Mouse (Mus musculus): Measurements from ENCODE around the gene Lefty1.
"Not testable (repeated sequence)": the region's sequence is repeated elsewhere in the genome, so short reads cannot be mapped to it uniquely, and the experiment has no call there.

The Lefty1 gene

DNA sequence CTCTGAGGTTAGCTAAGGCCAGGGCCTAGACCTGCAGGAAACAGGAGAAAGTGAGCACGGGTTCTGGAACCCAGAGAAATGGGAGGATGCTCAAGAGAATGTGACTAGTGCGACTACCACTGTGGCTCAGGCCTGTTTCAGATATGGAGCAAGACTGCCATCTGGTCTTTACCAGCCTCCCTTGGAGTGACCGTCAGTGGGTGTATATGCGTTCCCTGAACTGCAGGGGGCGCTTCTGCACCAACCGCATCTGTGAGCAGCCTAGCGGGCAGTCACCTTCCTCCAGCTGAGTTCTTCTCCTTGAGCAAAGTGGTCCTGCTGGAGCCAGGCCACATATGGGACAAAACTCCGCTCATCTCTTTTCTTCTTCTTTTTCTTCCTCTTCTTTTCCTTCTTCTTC lies 15.1 kb upstream of the Lefty1 start:
- DNase-seq (ENCODE audit: low read depth, low spot score): no peak

DNA sequence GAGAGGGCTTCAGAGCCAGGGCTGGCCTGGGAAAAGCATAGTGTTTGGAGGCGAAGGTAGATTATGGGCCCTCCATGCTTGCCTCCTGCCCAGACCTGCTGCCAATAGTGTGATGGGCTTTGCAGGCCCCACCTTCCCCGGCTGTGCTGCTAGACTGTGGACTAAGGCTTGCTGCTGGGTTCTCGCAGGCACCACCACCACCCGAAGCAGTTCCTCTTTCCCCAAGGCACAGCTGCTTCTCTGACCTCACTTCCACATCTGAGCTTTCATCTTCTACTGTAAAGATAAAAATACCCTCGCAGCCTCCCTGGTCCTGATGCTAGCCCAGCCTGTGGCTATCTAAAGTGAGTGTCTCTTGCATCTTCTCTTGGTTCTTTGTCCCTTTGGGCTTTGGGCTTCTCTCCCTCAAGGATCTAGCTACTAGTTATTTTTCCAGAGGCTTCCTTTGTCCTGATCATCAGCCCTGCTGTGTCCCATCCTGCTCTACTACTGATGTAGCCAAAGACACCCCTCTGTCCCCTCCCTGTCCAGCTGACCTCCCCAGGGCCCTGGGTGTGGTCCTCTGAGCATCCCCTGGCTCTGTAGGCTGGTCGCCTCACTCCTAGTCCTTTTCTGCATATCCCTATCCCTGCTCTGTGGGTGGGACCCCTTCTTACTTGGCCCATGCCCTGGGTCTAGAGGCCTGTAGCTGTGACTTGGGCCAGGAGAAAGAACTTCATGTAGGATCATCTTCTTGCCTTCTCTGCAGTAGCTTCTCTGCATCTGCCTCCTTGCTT lies 12.4 kb upstream of the Lefty1 start:
- no peak for DNase-seq (ENCODE audit: low read depth, low spot score)

DNA sequence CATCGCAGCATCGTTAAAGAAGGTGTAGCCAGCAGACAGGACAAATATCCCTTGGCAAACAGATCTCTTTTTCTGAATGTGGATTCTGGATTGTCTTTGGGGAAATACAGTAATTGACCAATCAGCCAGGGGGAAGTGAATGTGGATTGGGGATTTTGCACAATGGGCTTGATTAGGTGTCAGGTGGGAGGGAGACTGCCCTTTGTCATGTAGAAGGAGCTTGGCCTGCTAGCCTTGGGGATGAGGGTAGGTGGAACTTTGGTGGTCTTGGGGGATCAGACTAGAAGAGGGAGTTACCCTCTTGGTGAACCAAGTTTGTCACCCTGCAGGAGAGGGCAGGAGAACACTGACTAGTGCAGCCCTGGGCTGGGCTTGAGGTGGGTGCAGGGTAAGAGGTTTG lies 10.1 kb upstream of the Lefty1 start:
- no peak for DNase-seq (ENCODE audit: low read depth, low spot score)

DNA sequence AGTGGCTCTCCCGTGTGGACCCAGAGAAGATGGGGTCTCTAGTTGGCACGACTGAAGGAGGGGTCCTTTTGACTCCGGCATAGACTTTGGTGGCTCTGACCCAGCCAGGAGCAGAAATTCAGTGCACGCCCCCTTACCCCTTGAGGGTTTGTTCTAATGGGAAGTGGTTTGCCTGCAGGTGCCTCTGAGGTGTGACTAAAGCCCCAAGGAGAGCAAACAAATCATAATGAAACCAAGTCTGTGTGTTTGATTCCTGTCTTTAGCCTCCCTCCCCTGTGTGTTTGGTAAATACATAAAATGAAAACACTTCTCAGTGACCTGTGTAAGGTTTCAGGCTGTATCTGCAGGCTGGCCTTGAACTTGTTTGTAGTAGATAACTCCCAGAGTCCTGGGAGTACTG lies 8.5 kb upstream of the Lefty1 start:
- DNase-seq (ENCODE audit: low read depth, low spot score): no peak

DNA sequence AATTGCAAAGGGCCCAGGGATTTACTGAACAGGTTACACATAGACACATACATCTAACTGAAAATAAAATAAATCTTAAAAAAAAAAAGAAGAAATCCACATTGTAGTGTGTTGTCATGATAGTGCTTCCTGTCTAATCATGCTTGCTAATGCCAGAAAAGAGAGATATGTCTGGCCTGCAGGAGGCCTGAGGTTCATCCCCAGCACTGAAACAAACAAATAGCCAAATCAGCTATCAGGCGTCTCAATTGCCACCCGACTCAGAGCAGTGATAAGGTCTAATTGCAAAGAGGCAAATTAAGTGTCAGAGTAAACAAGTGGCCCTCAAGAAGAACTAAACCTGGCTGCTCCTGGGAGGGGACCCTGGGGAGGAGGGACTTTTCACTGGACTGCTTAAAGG lies 5.2 kb upstream of the Lefty1 start:
- no peak for DNase-seq (ENCODE audit: low read depth, low spot score)

DNA sequence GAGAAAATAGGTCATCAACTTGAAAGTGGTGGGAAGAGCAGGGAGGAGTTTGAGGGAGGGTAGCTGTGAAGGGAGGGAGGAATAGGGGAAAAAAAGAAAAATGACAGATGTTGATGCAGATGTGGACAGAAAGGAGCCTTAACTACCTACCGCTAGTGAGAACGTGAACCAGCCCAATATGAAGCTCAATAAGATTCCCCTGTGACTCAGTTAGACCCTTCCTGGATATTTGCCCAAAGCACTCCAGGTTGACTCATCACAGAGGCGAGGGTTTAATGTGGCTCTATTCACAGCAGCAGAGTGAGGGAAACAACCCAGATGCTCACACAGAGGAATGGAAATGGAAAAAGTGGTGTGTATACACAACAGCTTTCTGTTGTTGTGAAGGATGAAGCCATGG lies 3.7 kb upstream of the Lefty1 start:
- no peak for DNase-seq (ENCODE audit: low read depth, low spot score)

DNA sequence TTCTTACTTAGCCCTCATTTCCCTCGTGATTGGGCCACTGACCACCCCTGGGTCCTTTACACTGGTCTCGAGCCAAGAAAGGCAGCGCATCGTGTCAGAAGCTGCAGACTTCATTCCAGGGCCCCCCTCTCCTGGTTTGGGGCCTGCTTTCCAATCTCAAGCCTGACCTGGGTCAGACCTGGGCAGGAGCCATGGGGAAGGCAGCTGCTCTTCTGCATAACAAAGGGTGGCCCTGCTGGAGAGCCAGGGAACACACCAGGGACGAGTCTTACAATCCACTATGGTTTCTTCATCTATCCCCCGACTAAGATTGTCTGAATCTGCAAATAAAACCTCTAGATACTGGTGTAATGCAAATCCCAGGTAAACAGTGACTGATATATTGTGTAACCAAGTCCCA lies 1.2 kb upstream of the Lefty1 start:
- no peak for DNase-seq (ENCODE audit: low read depth, low spot score)

DNA sequence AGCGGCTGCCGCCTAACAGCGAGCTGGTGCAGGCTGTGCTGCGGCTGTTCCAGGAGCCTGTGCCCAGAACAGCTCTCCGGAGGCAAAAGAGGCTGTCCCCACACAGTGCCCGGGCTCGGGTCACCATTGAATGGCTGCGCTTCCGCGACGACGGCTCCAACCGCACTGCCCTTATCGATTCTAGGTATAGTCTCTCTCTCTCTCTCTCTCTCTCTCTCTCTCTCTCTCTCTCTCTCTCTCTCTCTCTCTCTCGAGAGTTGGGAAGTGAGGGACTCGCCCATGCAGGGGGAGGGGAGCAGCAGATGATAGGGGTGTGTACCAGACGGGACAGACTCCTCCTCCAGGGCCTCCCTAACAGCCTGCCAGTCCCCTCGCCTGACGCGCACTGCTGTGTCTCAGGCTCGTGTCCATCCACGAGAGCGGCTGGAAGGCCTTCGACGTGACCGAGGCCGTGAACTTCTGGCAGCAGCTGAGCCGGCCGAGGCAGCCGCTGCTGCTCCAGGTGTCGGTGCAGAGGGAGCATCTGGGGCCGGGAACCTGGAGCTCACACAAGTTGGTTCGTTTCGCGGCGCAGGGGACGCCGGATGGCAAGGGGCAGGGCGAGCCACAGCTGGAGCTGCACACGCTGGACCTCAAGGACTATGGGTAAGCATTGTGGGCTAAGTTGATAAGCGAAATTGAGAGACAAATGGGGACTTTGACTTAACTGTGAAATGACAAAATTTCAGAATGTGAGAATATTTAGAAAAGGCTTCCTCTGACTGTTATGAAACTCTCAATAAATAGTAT lies 2.0 kb downstream of the Lefty1 start:
- peak; percentile 80 for DNase-seq (ENCODE audit: low read depth, low spot score)

DNA sequence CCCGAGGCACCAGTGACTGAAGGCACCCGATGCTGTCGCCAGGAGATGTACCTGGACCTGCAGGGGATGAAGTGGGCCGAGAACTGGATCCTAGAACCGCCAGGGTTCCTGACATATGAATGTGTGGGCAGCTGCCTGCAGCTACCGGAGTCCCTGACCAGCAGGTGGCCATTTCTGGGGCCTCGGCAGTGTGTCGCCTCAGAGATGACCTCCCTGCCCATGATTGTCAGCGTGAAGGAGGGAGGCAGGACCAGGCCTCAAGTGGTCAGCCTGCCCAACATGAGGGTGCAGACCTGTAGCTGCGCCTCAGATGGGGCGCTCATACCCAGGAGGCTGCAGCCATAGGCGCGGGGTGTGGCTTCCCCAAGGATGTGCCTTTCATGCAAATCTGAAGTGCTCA lies 2.8 kb downstream of the Lefty1 start:
- DNase-seq (ENCODE audit: low read depth, low spot score): not testable (repeated sequence)

DNA sequence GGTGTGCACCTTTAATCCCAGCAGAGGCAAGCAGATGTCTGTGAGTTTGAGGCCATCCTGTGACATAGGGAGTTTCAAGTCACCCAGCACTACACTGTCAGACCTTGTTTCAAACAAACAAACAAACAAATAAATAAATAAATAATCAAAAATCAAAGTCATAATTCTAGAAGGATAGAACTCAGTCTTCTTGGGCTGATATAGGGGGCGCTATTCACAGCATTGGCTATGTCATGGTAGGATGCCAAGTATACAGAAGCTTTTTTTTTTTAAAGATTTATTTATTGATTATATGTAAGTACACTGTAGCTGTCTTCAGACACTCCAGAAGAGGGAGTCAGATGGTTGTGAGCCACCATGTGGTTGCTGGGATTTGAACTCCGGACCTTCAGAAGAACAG lies 4.0 kb downstream of the Lefty1 start:
- not testable (repeated sequence) for DNase-seq (ENCODE audit: low read depth, low spot score)

DNA sequence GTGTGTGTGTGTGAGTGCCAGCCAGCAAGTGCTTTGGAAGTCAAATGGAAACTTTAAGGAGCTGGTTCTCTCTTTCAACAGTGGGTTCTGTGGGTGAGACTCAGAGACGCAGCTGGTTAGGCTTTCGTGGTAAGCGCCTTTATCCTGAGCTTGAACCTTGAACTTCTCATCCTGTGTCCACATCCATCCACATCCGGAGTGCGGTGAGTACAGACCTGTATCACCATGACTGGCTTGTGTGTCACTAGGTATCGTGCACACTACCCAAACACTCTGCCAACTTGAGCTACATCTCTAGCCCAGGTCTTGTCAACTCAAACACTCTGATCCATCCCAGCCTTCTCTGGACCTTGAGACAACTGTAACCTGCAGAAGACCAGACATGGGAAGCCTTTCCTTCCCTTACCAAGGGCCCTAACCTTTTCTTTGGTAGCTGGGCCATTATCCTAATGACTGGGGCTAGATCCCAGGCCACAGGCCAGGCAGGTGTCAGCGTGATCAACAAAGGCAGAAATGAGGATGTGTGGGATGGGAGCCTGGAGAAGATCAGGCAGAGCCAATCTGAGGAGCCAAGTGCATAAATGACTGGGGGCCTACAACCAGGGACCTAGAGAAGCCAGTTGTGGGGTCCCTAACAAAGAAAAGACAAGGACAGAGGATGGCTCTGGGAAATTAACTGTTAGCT lies 6.1 kb downstream of the Lefty1 start:
- DNase-seq (ENCODE audit: low read depth, low spot score): no peak

DNA sequence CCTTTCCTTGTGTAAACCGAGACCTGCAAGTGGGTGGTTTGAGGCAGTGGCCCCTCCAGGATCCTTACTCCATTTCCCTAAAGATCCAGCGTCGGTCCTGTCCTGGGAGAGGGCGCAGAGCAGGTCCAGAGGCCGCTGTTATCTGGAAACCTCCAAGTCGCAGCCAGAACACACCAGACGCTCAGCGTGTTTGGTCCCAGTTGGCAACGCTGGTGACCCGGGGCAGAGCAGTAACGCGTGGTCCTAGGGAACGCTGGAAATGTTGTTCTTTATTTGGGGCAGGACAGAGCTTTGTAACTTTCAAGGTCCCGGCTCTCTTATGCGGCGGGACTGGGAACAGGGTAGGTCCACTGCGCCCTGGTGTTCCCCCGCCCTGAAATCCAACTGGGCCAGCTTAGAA lies 6.9 kb downstream of the Lefty1 start:
- DNase-seq (ENCODE audit: low read depth, low spot score): no peak

DNA sequence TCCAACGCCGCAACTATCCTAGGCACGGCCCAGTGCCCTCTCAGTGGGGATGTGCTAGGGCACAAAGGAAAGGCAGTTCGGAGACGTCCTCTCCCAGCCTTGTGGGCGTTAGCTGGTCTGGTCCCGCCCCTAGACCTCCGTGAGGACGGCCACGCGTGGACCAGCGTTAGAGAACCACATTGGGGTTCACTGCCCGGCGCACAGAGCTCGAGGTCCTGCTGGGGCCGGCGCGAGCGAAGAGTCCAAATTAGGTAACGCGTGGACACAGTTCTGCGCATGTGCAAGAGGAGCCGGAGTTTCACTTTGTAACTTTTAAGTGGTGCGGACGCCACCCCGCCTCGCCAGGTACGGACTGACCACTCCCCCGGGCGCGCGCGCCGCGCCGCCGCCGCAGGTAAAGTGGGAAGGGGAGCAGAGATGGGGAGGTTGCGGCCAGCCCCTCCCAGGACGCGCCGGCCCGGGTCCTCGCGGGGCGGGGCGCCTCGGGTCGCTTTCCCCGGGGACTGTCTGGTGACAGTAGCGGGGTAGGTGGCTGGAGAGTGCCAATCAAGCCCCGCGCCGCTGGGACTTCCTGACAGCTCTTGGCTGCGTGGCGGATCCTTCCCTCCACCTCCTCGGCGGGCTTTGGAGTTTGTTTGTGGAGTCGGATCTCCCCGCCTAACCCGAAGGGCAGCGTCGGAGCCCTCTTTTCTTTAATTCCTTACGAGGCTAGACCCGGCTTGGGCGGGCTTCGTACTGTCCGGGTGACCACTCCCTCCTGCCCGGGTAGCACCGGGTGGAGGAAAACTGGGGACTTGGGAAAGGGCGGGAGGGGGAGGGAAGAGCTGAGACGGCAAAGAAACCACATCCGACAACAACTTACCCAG lies 7.6 kb downstream of the Lefty1 start, which contains the start of gene Tmem63a:
TSS of gene Tmem63a (plus strand) at position 179 of the 866 bp plus-strand sequence.
- peak; percentile 82 for DNase-seq (ENCODE audit: low read depth, low spot score)

DNA sequence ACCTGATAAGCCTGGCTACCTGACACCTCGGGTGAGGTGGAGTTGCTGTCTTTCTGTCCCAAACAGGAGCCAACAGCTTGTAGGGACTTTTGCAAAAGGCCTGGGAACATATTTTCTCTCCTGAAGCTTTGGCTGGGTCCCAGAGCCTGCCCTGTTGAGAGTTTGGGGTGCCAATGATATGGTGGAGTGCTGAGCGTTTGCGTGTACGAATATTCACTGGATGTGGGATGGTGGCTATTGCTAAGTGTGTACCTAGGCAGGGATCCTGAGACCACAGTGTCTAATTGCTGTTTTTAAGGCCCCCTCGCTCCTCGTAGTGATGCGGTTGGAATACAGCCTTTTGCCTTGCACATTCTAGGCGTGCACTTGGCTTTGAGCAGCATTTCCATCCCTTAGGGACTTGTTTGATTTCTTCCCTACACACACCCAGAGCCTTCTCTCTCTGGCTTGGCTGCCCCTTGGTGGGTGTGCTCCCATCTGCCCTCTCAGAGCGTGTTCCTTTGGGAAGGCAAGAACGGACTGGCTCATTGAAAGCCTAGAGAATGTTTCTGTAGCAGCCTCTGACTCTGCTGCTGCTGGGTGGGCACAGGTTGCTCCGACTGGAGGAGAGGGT lies 8.3 kb downstream of the Lefty1 start:
- DNase-seq (ENCODE audit: low read depth, low spot score): peak; percentile 54

DNA sequence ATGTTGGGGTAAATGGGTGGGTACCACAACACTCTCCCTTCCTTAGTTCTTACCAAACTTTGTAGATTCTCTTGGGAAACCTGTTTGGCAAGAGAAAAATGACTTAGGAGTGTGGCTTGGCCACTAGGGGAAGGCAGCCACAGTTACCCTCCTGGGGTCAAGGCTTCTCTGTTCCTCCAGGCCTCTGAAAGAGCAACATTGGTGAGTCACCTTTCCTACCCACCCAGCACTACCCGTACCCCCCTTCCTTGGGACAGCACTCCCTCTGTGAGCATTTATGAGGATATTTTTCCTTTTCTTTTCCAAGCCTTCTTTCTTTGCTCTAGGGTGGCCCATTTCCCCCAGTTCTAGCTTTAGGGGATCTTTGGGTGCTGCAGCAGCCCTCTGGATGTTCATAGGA lies 9.1 kb downstream of the Lefty1 start:
- no peak for DNase-seq (ENCODE audit: low read depth, low spot score)

DNA sequence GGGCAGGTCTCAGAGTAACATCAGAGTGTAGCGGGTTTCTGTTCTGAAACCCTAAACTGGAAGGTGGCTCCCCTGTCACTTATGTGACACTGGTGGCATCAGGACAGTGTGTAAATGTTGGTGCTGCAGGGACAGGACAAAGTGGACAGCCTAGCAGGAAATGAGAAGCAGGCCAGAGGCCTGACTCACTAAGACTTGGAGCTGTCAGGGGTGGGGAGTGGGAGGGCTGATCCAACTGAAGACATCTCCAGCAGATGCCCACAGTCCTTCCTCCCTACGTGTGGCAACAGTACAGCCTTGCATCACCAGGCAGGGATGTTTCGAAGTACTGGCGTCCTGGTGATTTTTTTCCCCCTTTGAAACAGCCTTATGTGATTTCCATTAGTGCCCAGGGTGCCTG lies 9.7 kb downstream of the Lefty1 start:
- no peak for DNase-seq (ENCODE audit: low read depth, low spot score)

DNA sequence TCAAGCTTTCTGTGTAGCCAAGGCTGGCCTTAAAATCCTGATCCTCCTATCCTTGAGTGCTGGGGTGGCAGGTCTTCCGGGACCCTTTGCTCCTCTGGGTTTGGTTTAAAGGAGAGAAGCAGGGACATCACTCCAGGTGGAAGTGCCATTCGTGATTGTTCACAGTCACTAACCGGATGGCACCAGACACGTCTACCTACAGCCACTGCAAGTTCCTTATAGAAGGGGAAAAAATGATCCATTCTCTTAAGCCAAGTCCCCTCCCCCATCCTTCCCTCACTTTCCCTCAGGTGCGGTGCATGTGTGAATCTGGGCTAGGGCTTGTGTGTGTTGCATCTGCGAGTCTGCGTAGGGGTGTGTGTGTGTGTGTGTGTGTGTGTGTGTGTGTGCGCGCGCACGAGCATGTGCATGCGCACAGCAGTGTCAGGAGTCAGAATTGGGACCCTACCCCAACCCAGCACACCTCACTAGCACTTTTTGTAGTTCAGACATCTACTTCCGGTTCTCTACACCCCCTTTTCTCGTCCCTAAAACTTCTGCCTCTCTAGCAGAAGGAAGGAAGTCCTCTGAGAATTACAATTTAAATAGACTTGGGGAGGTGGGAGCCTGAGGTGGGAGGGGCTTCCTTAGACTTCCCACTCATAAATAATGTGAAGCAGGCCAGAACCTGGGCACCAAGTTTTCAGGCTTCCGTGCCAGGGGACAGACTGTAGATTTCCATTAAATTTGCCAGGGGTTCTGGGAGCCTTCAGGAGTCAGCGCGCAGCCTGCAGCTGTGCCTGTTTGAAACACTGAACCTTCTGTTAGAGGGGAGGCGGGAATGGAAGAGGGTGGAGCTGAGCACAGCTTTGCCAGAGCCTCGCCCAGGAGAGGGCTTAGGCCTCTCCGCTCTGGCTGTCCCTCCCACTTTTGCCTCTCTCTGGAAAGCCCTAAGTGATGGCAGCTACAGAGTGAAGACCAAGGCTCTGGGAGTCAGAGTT lies 10.5 kb downstream of the Lefty1 start:
- DNase-seq (ENCODE audit: low read depth, low spot score): peak; percentile 66

DNA sequence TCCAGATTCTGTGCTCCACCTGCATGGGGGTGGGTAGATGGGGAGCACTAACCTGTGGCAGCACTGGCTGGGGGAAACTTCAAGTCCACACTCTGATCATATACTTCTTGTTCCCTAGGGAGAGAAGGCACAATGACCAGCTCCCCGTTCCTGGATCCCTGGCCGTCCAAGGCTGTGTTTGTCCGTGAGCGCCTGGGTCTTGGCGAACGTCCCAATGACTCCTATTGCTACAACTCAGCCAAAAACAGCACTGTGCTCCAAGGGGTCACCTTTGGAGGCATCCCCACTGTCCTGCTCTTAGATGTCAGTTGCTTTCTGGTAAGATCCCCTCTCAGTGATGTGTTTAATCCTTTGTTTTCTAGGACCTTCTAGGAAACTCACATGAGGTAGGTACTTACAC lies 11.6 kb downstream of the Lefty1 start:
- no peak for DNase-seq (ENCODE audit: low read depth, low spot score)

DNA sequence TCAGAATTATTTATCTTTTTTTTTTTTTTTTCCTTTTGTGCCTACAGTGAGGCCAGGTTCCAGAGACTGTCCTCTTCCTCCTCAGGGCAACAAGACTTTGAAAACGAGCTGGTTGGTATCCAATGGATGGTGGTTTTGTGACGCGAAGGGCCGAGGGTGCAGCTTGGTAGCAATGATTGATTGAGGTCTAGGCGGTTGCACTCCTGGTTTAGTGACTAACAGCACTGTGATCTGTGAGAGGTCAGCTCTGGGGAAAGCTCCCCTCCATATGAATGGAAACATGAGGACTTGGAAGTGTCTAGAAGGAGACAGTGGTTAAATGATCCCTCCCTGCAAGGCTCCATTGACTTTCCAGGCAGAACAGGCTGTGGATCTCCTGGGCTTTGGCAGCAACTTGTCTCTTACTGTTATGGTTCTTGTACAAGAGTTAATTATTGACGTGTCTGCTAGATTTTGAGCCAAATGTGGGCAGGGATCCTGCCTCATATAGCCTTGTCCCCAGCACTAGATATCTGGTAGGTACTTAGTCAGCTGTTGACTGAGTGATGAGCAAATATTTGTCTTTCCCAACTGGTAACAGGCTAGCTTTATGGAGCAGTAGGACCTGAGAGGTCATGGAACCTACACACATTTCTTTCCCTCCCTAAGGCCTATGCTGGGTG lies 17.4 kb downstream of the Lefty1 start:
- no peak for DNase-seq (ENCODE audit: low read depth, low spot score)
